8 mouse cellular contexts compared by ENCODE assay signal in the genomic region with DNA sequence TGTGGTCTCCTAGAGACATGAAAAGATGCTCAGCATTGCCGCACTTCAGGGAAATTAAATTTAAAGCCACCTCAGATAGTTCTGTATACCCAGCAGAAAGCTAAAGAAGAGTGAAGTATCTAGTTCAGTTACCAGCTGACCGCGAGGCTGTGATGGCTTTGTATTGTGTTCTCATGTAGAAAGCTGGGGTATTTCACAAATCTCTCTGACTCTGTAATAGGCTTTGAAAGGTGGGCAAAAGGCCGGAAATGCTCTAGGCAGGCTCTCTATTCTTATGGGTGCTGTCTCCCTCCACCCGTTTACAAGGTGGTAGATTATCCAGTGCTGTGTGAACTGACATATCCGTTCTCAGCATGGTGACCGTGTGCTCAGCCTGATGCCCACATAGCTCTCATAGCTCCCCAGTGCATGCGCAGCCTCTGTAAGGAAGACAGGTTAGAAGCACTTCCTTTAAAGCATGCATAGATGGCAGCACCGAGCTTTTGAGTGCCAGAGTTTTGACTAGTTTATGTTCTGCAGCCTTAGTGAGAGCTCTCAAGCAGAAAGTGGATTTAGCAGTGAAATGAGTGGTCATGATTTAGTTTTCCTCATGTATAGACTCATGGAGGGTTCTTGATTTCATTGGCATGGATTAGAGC. TPM values are rescaled to one million over a fixed set of nuclear protein-coding genes. Genes with fewer than 3 reads are reported as not detected.
DNase-seq lines count a peak whose midpoint lies in the region; ATAC-seq and TF ChIP-seq lines count a peak whose summit lies in the region.

No protein-coding gene starts in this region.

- H3K9ac ChIP-seq in heart, embryonic 15.5 days: no peak overlapping the region

- no peaks in the 10 kb centered on the region for H3K4me1 ChIP-seq in heart, embryonic 15.5 days (replicated peaks)
- no peaks in the 10 kb centered on the region for H3K4me1 ChIP-seq in lung, adult 2 months (ENCODE audit: control insufficient read depth, insufficient read depth, low read length)

- H3K9me3 ChIP-seq in heart, embryonic 15.5 days (replicated peaks): no peaks in the 10 kb centered on the region

- TF ChIP-seq POLR2A in lung, adult 2 months (IDR thresholded peaks at IDR 0.05; ENCODE audit: borderline replicate concordance, extremely low read depth, low read depth, low read length): no peak

- no peaks in the 10 kb centered on the region for H3K27me3 ChIP-seq in heart, embryonic 15.5 days

- no peak for DNase-seq in heart, adult 8-10 months (ENCODE audit: low spot score)
- DNase-seq in cerebellum, adult 18-20 months: peak; percentile 25 to 38
- DNase-seq in frontal cortex, postnatal 14 days (ENCODE audit: low spot score in 2 of 2): peak; percentile 10 to 33
- DNase-seq in kidney, postnatal 4 days: peak; percentile 37 to 61
- no peak for DNase-seq in lung, adult 2 months
- DNase-seq in retina, embryonic 14.5 days (ENCODE audit: low spot score): peak; percentile 74

- ATAC-seq in heart, embryonic 15.5 days (replicated peaks; ENCODE audit: insufficient number of reproducible peaks, insufficient read depth, low FRiP score, low read depth): peak; percentile 39; the same call in 1 of the 2 replicates
- ATAC-seq in erythroid progenitor cell, adult 5-6 weeks (replicated peaks; ENCODE audit: low FRiP score, poor library complexity, severe bottlenecking): no peak

- no peak overlapping the region for H3K4me2 ChIP-seq in heart, embryonic 15.5 days

- no peak overlapping the region for H3K4me3 ChIP-seq in heart, embryonic 15.5 days
- no peak overlapping the region for H3K4me3 ChIP-seq in lung, adult 2 months (replicated peaks; ENCODE audit: extremely low read depth, low read depth, low read length)

- 49% methylated on average over 9 of the region's 9 CpGs for WGBS in heart, embryonic 15.5 days
- 45% methylated on average over 9 of the region's 9 CpGs for WGBS in lung, adult 2 months

- H3K36me3 ChIP-seq in heart, embryonic 15.5 days: no peaks in the 10 kb centered on the region

- TF ChIP-seq CTCF in lung, adult 2 months (IDR thresholded peaks at IDR 0.05; ENCODE audit: insufficient read depth, low read length): peak; percentile 28; the same call in 1 of the 2 replicates

- H3K27ac ChIP-seq in heart, embryonic 15.5 days: no peak overlapping the region

RNA-seq across cellular contexts. Expression of a gene that starts 57.4 kb away (rescaled TPM):
- polyA plus RNA-seq in heart, embryonic 15.5 days (2015; fragmentation: Nextera tagmentation; extraction: Ambion mirVana): 7.6 and 9.2 TPM in 2 replicates
- total RNA-seq in heart, adult 8-10 months (2022): 10 to 100 TPM; 13.9 to 15.2 (median 14.9) TPM
- 13.1 and 15.3 TPM in 2 replicates for polyA plus RNA-seq in lung, adult 2 months (2012; rRNA removed)
- total RNA-seq in erythroid progenitor cell, adult 5-6 weeks (2015; ENCODE audit: low replicate concordance): 6.7 and 14.4 TPM in 2 replicates
- 7.2 and 9.8 TPM in 2 replicates for total RNA-seq in erythroid progenitor cell, adult 5-6 weeks (2017; ENCODE audit: low replicate concordance)

Comparison
In these comparisons a context has a peak if more than half of its experiments do, and no peak if none do; other contexts are left out.
1. DNase-seq: peak in cerebellum, adult 18-20 months (2 of 2), frontal cortex, postnatal 14 days (2 of 2), kidney, postnatal 4 days (2 of 2) and retina, embryonic 14.5 days (single experiment); none in heart, adult 8-10 months (single experiment) and lung, adult 2 months (single experiment).